8 mouse cellular contexts compared by ENCODE assay signal in genomic region chr7:122970864-122971420, GRCm38 (mm10). TPM values are rescaled to one million over a fixed set of nuclear protein-coding genes. Genes with fewer than 3 reads are reported as not detected.
DNase-seq lines count a peak whose midpoint lies in the region; ATAC-seq and TF ChIP-seq lines count a peak whose summit lies in the region.

No protein-coding gene starts in this region.

- no peaks in the 10 kb centered on the region for H3K9me3 ChIP-seq in lung, embryonic 14.5 days (ENCODE audit: low read depth, low read length)
- no peaks in the 10 kb centered on the region for H3K9me3 ChIP-seq in hindbrain, embryonic 15.5 days
- H3K9me3 ChIP-seq in midbrain, postnatal 0 days (ENCODE audit: low read length): no peaks in the 10 kb centered on the region

- H3K36me3 ChIP-seq in lung, embryonic 14.5 days (ENCODE audit: insufficient read depth): peaks cover 32% of the 10 kb centered on the region
- H3K36me3 ChIP-seq in hindbrain, embryonic 15.5 days: 0 out of 2 replicates have a peak, but pooled peaks cover 4% of the 10 kb centered on the region
- H3K36me3 ChIP-seq in midbrain, postnatal 0 days (ENCODE audit: insufficient read depth, low read length): no peaks in the 10 kb centered on the region

- DNase-seq in lung, embryonic 14.5 days: peak; percentile 19
- no peak for DNase-seq in lung, adult 18-20 months
- peak; percentile 19 for DNase-seq in brain, embryonic 14.5 days (ENCODE audit: low read depth)
- no peak for DNase-seq in midbrain, postnatal 0 days (ENCODE audit: low spot score)
- DNase-seq in urinary bladder, postnatal 10 days (ENCODE audit: low spot score): no peak
- DNase-seq in cerebellum, postnatal 4 days (ENCODE audit: low spot score in 2 of 2): no peak

- H3K4me3 ChIP-seq in lung, embryonic 14.5 days (ENCODE audit: low read depth, low read length): peak overlapping the region; percentile 99
- H3K4me3 ChIP-seq in hindbrain, embryonic 15.5 days: peak overlapping the region; percentile 98
- H3K4me3 ChIP-seq in midbrain, postnatal 0 days (ENCODE audit: low read depth, low read length): peak overlapping the region; percentile 88

- H3K27ac ChIP-seq in lung, embryonic 14.5 days (ENCODE audit: low read depth): peak overlapping the region; percentile 93; the same call in 1 of the 2 replicates
- H3K27ac ChIP-seq in hindbrain, embryonic 15.5 days (replicated peaks): peak overlapping the region; percentile 94; the same call in 1 of the 2 replicates
- peak overlapping the region; percentile 95; the same call in 1 of the 2 replicates for H3K27ac ChIP-seq in midbrain, postnatal 0 days (ENCODE audit: low read depth, low read length)

- peaks cover 12% of the 10 kb centered on the region; the same call in 1 of the 2 replicates for H3K4me1 ChIP-seq in lung, embryonic 14.5 days (ENCODE audit: insufficient read depth)
- peaks cover 50% of the 10 kb centered on the region for H3K4me1 ChIP-seq in hindbrain, embryonic 15.5 days (replicated peaks)
- no peaks in the 10 kb centered on the region for H3K4me1 ChIP-seq in midbrain, postnatal 0 days (ENCODE audit: insufficient read depth, low read length)

- WGBS in lung, embryonic 14.5 days: under 1% methylated on average over 14 of the region's 14 CpGs
- 1% methylated on average over 14 of the region's 14 CpGs for WGBS in hindbrain, embryonic 15.5 days
- WGBS in midbrain, postnatal 0 days: under 1% methylated on average over 14 of the region's 14 CpGs

- peak overlapping the region; percentile 93 for H3K4me2 ChIP-seq in lung, embryonic 14.5 days
- peak overlapping the region; percentile 72 for H3K4me2 ChIP-seq in hindbrain, embryonic 15.5 days
- H3K4me2 ChIP-seq in midbrain, postnatal 0 days (ENCODE audit: low read depth, low read length, poor library complexity, severe bottlenecking): peak overlapping the region; percentile 70

- TF ChIP-seq CTCF in lung, embryonic 14.5 days (IDR thresholded peaks at IDR 0.05; ENCODE audit: low read depth): no peak
- TF ChIP-seq CTCF in brain, embryonic 14.5 days (IDR thresholded peaks at IDR 0.05; ENCODE audit: borderline replicate concordance, extremely low read depth, insufficient read depth, insufficient read length): no peak
- no peak for TF ChIP-seq CTCF in midbrain, postnatal 0 days (IDR thresholded peaks at IDR 0.05)

- no peaks in the 10 kb centered on the region for H3K27me3 ChIP-seq in lung, embryonic 14.5 days (ENCODE audit: insufficient read depth, low read length)
- no peaks in the 10 kb centered on the region for H3K27me3 ChIP-seq in hindbrain, embryonic 15.5 days
- no peaks in the 10 kb centered on the region for H3K27me3 ChIP-seq in midbrain, postnatal 0 days (ENCODE audit: insufficient read depth, low read length)

- H3K9ac ChIP-seq in lung, embryonic 14.5 days: peak overlapping the region; percentile 100
- peak overlapping the region; percentile 100 for H3K9ac ChIP-seq in hindbrain, embryonic 15.5 days
- peak overlapping the region; percentile 100 for H3K9ac ChIP-seq in midbrain, postnatal 0 days (replicated peaks; ENCODE audit: low read length, poor library complexity, severe bottlenecking)

- no peak for ATAC-seq in lung, embryonic 14.5 days (ENCODE audit: insufficient read depth)
- no peak for ATAC-seq in hindbrain, embryonic 15.5 days (ENCODE audit: low FRiP score, low read depth)
- ATAC-seq in midbrain, postnatal 0 days (ENCODE audit: low FRiP score): no peak
- ATAC-seq in frontal cortex, adult (ENCODE audit: low TSS enrichment): no peak

- TF ChIP-seq POLR2A in brain, embryonic 14.5 days (IDR thresholded peaks at IDR 0.05; ENCODE audit: borderline replicate concordance, extremely low read depth, insufficient read depth, insufficient read length, poor library complexity, severe bottlenecking): no peak

RNA-seq across cellular contexts. Expression of gene Rbbp6, which starts 5.5 kb away (rescaled TPM):
- 33.2 and 34.0 TPM in 2 replicates for polyA plus RNA-seq in lung, embryonic 14.5 days (2014; fragmentation: Nextera tagmentation; extraction: Ambion mirVana)
- 50.5 and 64.2 TPM in 2 replicates for polyA plus RNA-seq in brain, embryonic 14.5 days (2012; rRNA removed)
- 25.0 and 26.3 TPM in 2 replicates for polyA plus RNA-seq in hindbrain, embryonic 15.5 days (2015; fragmentation: Nextera tagmentation; extraction: Ambion mirVana)
- total RNA-seq in midbrain, postnatal 0 days (2014; rRNA removed): 33.7 and 42.9 TPM in 2 replicates
- 17.3 and 22.9 TPM in 2 replicates for polyA plus RNA-seq in midbrain, postnatal 0 days (2015; fragmentation: Nextera tagmentation; extraction: Ambion mirVana)

Comparison
In these comparisons a context has a peak if more than half of its experiments do, and no peak if none do; other contexts are left out.
1. DNase-seq: peak in lung, embryonic 14.5 days (single experiment) and brain, embryonic 14.5 days (single experiment); none in lung, adult 18-20 months (0 of 2), midbrain, postnatal 0 days (single experiment), urinary bladder, postnatal 10 days (single experiment) and cerebellum, postnatal 4 days (0 of 2).
2. Peak in every context shown above with its lines, with median percentiles within 50 percentile points of each other: H3K27ac ChIP-seq, H3K4me2 ChIP-seq, H3K4me3 ChIP-seq and H3K9ac ChIP-seq.